Mouse (Mus musculus) erythroblast, embryonic 14.5 days (primary cell): ENCODE results near the gene Nsun5. TPM values are rescaled to one million over a fixed set of nuclear protein-coding genes. Genes with fewer than 3 reads are reported as not detected.

Source experiments
- H3K27me3 ChIP-seq: 2 replicates; pipeline ENCODE4 v1.6.1; 2012; ENCODE audit warnings: inconsistent platforms; ENCODE audit not compliant: control insufficient read depth
- H3K36me3 ChIP-seq: 2 replicates; pipeline ENCODE4 v1.6.1; 2012; ENCODE audit warnings: mild to moderate bottlenecking, inconsistent platforms; ENCODE audit not compliant: control insufficient read depth
- H3K4me1 ChIP-seq: 2 replicates; pipeline ENCODE4 v1.6.1; 2012; ENCODE audit warnings: inconsistent platforms; ENCODE audit not compliant: control insufficient read depth
- H3K4me3 ChIP-seq: replicated peaks from 2 replicates; pipeline ENCODE3; 2012; ENCODE audit warnings: moderate library complexity, mild to moderate bottlenecking, inconsistent platforms
- H3K9me3 ChIP-seq: 2 replicates; pipeline ENCODE4 v1.6.1; 2012; ENCODE audit warnings: low read length, inconsistent platforms, mixed read lengths; ENCODE audit not compliant: control insufficient read depth
- GATA1 ChIP-seq: IDR thresholded peaks from 2 replicates; pipeline ENCODE4 v1.6.1; 2012; ENCODE audit warnings: low read length, inconsistent platforms, mixed read lengths
- TAL1 ChIP-seq: IDR thresholded peaks from 3 replicates; pipeline ENCODE4 v1.6.1; 2012; ENCODE audit warnings: low read length, inconsistent platforms, mixed read lengths
- polyA plus RNA-seq: library from polyadenylated mRNA; stranded (reverse); fragments of >175 nt; gene quantifications from 2 replicates; pipeline ENCODE4 v1.2.3, GENCODE M21; 2012

Nsun5 gene
- 0.55 and 1.3 TPM in 2 replicates for polyA plus RNA-seq

GRCm38 (mm10) chr5:135369787-135370654, at the start of gene Nsun5:
TSS of gene Nsun5 (plus strand) at chr5:135369953.
- H3K36me3 ChIP-seq, result peaks cover 37% of the 10 kb centered on the region
- peaks cover 4% of the 10 kb centered on the region for H3K9me3 ChIP-seq
- H3K27me3 ChIP-seq, result no peaks in the 10 kb centered on the region
- H3K4me3 ChIP-seq, result peak within 1 kb of the TSS; percentile 70
- TF ChIP-seq TAL1 (no peak), GATA1 (no peak)
- H3K4me1 ChIP-seq, result peaks cover 26% of the 10 kb centered on the region

GRCm38 (mm10) chr5:135322197-135322596, 47.6 kb upstream of the Nsun5 start:
- Histone ChIP-seq H3K36me3 (no peaks in the 10 kb centered on the region), H3K4me1 (no peaks in the 10 kb centered on the region), H3K27me3 (no peaks in the 10 kb centered on the region), H3K9me3 (no peaks in the 10 kb centered on the region), H3K4me3 (no peak overlapping the region)
- no peak for TF ChIP-seq TAL1
- no peak for TF ChIP-seq GATA1

DNA sequence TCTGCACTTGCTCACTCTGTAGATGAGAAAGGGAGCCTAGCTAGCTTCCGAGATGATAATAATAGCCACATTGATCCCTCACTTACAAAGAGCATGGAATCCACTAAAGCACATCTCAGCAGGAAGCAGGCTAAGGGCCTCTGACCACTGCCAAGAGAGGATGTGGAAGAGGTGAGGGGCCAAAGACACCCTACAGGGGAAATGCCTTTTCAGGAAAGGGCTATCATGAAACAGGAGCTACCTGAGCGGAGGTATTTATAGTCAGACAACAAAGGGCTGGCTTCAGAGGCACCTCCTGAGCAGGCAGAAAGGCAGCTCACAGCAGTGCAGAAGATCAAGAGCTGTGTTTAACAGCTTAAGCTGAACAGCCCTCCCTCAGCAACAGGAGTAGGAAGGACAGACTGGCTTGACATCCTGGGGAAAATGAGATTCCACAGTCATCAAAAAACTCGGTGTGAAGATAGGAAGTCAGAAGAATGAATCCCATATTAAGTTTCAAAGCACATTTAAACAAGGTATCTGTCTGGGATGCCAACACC, 43.6 kb upstream of the Nsun5 start:
- Histone ChIP-seq H3K9me3 (no peaks in the 10 kb centered on the region), H3K4me3 (no peak overlapping the region), H3K27me3 (no peaks in the 10 kb centered on the region), H3K36me3 (no peaks in the 10 kb centered on the region), H3K4me1 (no peaks in the 10 kb centered on the region)
- TF ChIP-seq TAL1 (no peak), GATA1 (no peak)

GRCm38 (mm10) chr5:135329471-135329870, 40.3 kb upstream of the Nsun5 start:
- Histone ChIP-seq H3K4me3 (no peak overlapping the region), H3K4me1 (no peaks in the 10 kb centered on the region), H3K36me3 (no peaks in the 10 kb centered on the region), H3K27me3 (no peaks in the 10 kb centered on the region), H3K9me3 (no peaks in the 10 kb centered on the region)
- TF ChIP-seq GATA1, result no peak
- TF ChIP-seq TAL1, result no peak

- no peaks in the 10 kb centered on the region for H3K27me3 ChIP-seq
- TF ChIP-seq GATA1, result no peak
- TF ChIP-seq TAL1, result no peak
- no peaks in the 10 kb centered on the region for H3K36me3 ChIP-seq
- H3K4me1 ChIP-seq, result no peaks in the 10 kb centered on the region
- H3K9me3 ChIP-seq, result no peaks in the 10 kb centered on the region
- no peak overlapping the region for H3K4me3 ChIP-seq
These were observed 39.6 kb upstream of the Nsun5 start for GRCm38 (mm10) chr5:135330201-135330600.

DNA sequence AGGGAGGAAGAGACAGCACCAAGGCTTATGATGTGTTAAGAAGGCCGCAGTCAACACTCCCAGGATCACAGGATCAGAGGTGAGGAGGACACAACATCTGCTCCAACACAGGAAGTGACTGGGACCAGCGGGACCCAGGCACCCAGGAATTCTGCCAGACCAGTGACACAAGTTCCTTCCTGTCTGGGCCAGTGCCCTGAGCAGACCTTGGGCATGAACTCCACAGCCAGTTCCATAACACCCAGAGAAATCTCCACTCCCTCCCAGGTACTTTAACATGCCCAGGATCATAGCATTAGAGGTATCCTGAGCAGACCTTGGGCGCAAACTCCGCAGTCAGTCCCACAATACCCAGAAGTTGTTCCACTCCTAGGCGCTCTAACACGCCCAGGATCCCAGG, 38.6 kb upstream of the Nsun5 start:
- no peak for TF ChIP-seq GATA1
- no peak for TF ChIP-seq TAL1
- H3K36me3 ChIP-seq, result no peaks in the 10 kb centered on the region

GRCm38 (mm10) chr5:135337575-135337974, 32.2 kb upstream of the Nsun5 start:
- Histone ChIP-seq H3K27me3 (no peaks in the 10 kb centered on the region), H3K4me1 (no peaks in the 10 kb centered on the region; the same call in 1 of the 2 replicates), H3K9me3 (no peaks in the 10 kb centered on the region), H3K4me3 (no peak overlapping the region), H3K36me3 (no peaks in the 10 kb centered on the region)
- TF ChIP-seq GATA1, result no peak
- no peak for TF ChIP-seq TAL1

More for the DNA sequence above, 38.6 kb upstream of the Nsun5 start:
- Histone ChIP-seq H3K27me3 (no peaks in the 10 kb centered on the region), H3K9me3 (no peaks in the 10 kb centered on the region), H3K4me1 (no peaks in the 10 kb centered on the region), H3K4me3 (no peak overlapping the region)

DNA sequence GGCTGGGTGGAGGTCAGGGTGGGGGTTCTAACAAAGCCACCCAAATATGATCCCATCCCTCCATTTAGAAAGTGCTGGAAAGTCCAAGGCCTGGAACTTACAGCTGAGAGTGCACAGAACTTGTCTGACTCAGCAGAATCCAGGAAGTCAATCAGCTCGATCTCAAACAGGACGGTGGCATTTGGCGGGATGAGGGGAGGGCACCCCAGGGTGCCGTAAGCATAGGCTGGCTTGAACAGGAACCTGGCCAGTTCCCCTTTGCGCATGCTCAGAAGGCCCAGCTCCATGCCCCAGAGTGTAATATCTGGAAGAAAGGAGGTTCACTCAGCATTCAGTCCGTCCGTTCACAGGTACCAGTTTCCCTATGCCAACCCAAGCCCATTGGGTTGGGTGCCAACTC, 23.8 kb upstream of the Nsun5 start:
- no peaks in the 10 kb centered on the region for H3K27me3 ChIP-seq
- H3K4me1 ChIP-seq, result peaks cover 2% of the 10 kb centered on the region

GRCm38 (mm10) chr5:135346430-135346829, 23.3 kb upstream of the Nsun5 start:
- no peaks in the 10 kb centered on the region for H3K27me3 ChIP-seq
- no peak for TF ChIP-seq TAL1
- TF ChIP-seq GATA1, result no peak
- peaks cover 2% of the 10 kb centered on the region for H3K4me1 ChIP-seq
- no peak overlapping the region for H3K4me3 ChIP-seq
- H3K36me3 ChIP-seq, result no peaks in the 10 kb centered on the region
- no peaks in the 10 kb centered on the region for H3K9me3 ChIP-seq

More for the DNA sequence above, 23.8 kb upstream of the Nsun5 start:
- no peaks in the 10 kb centered on the region for H3K9me3 ChIP-seq
- no peak overlapping the region for H3K4me3 ChIP-seq
- TF ChIP-seq TAL1 (no peak), GATA1 (no peak)
- H3K36me3 ChIP-seq, result no peaks in the 10 kb centered on the region
